Mouse (Mus musculus): Measurements from ENCODE around the gene Med9. TPM values are rescaled to one million over a fixed set of nuclear protein-coding genes. Genes with fewer than 3 reads are reported as not detected.

The Med9 gene
- 15.2 and 15.8 TPM in 2 replicates for polyA plus RNA-seq (2015; fragmentation: Nextera tagmentation; extraction: Ambion mirVana)

- peak within 1 kb of the TSS; percentile 92 for H3K4me2 ChIP-seq (ENCODE audit: low read depth, low read length)
- no peaks in the 10 kb centered on the region for H3K36me3 ChIP-seq (replicated peaks; ENCODE audit: insufficient read depth, low read length)
- H3K4me1 ChIP-seq (ENCODE audit: insufficient read depth): peaks cover 15% of the 10 kb centered on the region
- TF ChIP-seq CTCF (IDR thresholded peaks at IDR 0.05; ENCODE audit: low read depth) (no peak), EP300 (IDR thresholded peaks at IDR 0.05; ENCODE audit: low read depth) (peak; percentile 40; the same call in 1 of the 2 replicates)
- H3K9me3 ChIP-seq (ENCODE audit: low read length): no peaks in the 10 kb centered on the region
- peak within 1 kb of the TSS; percentile 79 for H3K4me3 ChIP-seq (ENCODE audit: low read depth, low read length)
- peak within 1 kb of the TSS; percentile 94 for H3K9ac ChIP-seq (replicated peaks)
- 2% methylated on average over 38 of the region's 43 CpGs for WGBS (ENCODE audit: insufficient replicate concordance)
- ATAC-seq: peak; percentile 99
- DNase-seq: peak; percentile 95
- H3K27me3 ChIP-seq (ENCODE audit: insufficient read depth, low read length): no peaks in the 10 kb centered on the region
- H3K27ac ChIP-seq (ENCODE audit: low read depth): peak within 1 kb of the TSS; percentile 77
Measured at GRCm38 (mm10) chr11:59947752-59948400, at the start of gene Med9. TSS of gene Med9 (plus strand) at chr11:59948206.

- WGBS (ENCODE audit: insufficient replicate concordance): 48% methylated on average over 13 of the region's 13 CpGs
- ATAC-seq: peak; percentile 20; the same call in 1 of the 2 replicates
- DNase-seq: no peak
- H3K9me3 ChIP-seq (ENCODE audit: low read length): no peaks in the 10 kb centered on the region
- H3K4me3 ChIP-seq (ENCODE audit: low read depth, low read length): no peak overlapping the region
- TF ChIP-seq CTCF (IDR thresholded peaks at IDR 0.05; ENCODE audit: low read depth) (peak; percentile 16; the same call in 1 of the 2 replicates), EP300 (IDR thresholded peaks at IDR 0.05; ENCODE audit: low read depth) (no peak)
- H3K27ac ChIP-seq (ENCODE audit: low read depth): 0 out of 2 replicates have a peak overlapping the region, but pooled peaks have one; percentile 29
- no peak overlapping the region for H3K9ac ChIP-seq (replicated peaks)
- no peak overlapping the region for H3K4me2 ChIP-seq (ENCODE audit: low read depth, low read length)
- H3K36me3 ChIP-seq (replicated peaks; ENCODE audit: insufficient read depth, low read length): no peaks in the 10 kb centered on the region
- H3K4me1 ChIP-seq (ENCODE audit: insufficient read depth): peaks cover 7% of the 10 kb centered on the region; the same call in 1 of the 2 replicates
- no peaks in the 10 kb centered on the region for H3K27me3 ChIP-seq (ENCODE audit: insufficient read depth, low read length)
Measured at GRCm38 (mm10) chr11:59899711-59900685, 48.0 kb upstream of the Med9 start.

- no peak for DNase-seq
- Histone ChIP-seq H3K9me3 (ENCODE audit: low read length) (no peaks in the 10 kb centered on the region), H3K36me3 (replicated peaks; ENCODE audit: insufficient read depth, low read length) (no peaks in the 10 kb centered on the region), H3K4me2 (ENCODE audit: low read depth, low read length) (no peak overlapping the region), H3K27me3 (ENCODE audit: insufficient read depth, low read length) (no peaks in the 10 kb centered on the region), H3K4me3 (ENCODE audit: low read depth, low read length) (no peak overlapping the region), H3K9ac (replicated peaks) (no peak overlapping the region), H3K4me1 (ENCODE audit: insufficient read depth) (peaks cover 4% of the 10 kb centered on the region; the same call in 1 of the 2 replicates), H3K27ac (ENCODE audit: low read depth) (no peak overlapping the region)
- WGBS (ENCODE audit: insufficient replicate concordance): 81% methylated on average over 1 of the region's 1 CpGs
- no peak for TF ChIP-seq CTCF (IDR thresholded peaks at IDR 0.05; ENCODE audit: low read depth)
- TF ChIP-seq EP300 (IDR thresholded peaks at IDR 0.05; ENCODE audit: low read depth): no peak
- ATAC-seq: no peak
Measured at GRCm38 (mm10) chr11:59900995-59901394, 47.0 kb upstream of the Med9 start.

- H3K4me2 ChIP-seq (ENCODE audit: low read depth, low read length): peak overlapping the region; percentile 19; the same call in 1 of the 2 replicates
- H3K9ac ChIP-seq (replicated peaks): no peak overlapping the region
- 46% methylated on average over 8 of the region's 8 CpGs for WGBS (ENCODE audit: insufficient replicate concordance)
- DNase-seq (peak; percentile 34), ATAC-seq (peak; percentile 81)
- peak overlapping the region; percentile 76 for H3K27ac ChIP-seq (ENCODE audit: low read depth)
- H3K4me3 ChIP-seq (ENCODE audit: low read depth, low read length): no peak overlapping the region
- TF ChIP-seq CTCF (IDR thresholded peaks at IDR 0.05; ENCODE audit: low read depth) (no peak), EP300 (IDR thresholded peaks at IDR 0.05; ENCODE audit: low read depth) (peak; percentile 81)
- no peaks in the 10 kb centered on the region for H3K36me3 ChIP-seq (replicated peaks; ENCODE audit: insufficient read depth, low read length)
- no peaks in the 10 kb centered on the region for H3K27me3 ChIP-seq (ENCODE audit: insufficient read depth, low read length)
- H3K4me1 ChIP-seq (ENCODE audit: insufficient read depth): peaks cover 4% of the 10 kb centered on the region; the same call in 1 of the 2 replicates
- no peaks in the 10 kb centered on the region for H3K9me3 ChIP-seq (ENCODE audit: low read length)
Measured at GRCm38 (mm10) chr11:59902045-59902726, 45.8 kb upstream of the Med9 start.

GRCm38 (mm10) chr11:59906521-59907123, 41.4 kb upstream of the Med9 start:
- WGBS (ENCODE audit: insufficient replicate concordance): 66% methylated on average over 6 of the region's 6 CpGs

More at GRCm38 (mm10) chr11:59906521-59907123, 41.4 kb upstream of the Med9 start:
- Histone ChIP-seq H3K9me3 (ENCODE audit: low read length) (no peaks in the 10 kb centered on the region), H3K9ac (replicated peaks) (no peak overlapping the region), H3K27me3 (ENCODE audit: insufficient read depth, low read length) (no peaks in the 10 kb centered on the region), H3K27ac (ENCODE audit: low read depth) (no peak overlapping the region), H3K4me1 (ENCODE audit: insufficient read depth) (peaks cover 6% of the 10 kb centered on the region), H3K4me2 (ENCODE audit: low read depth, low read length) (no peak overlapping the region), H3K36me3 (replicated peaks; ENCODE audit: insufficient read depth, low read length) (no peaks in the 10 kb centered on the region), H3K4me3 (ENCODE audit: low read depth, low read length) (no peak overlapping the region)
- TF ChIP-seq EP300 (IDR thresholded peaks at IDR 0.05; ENCODE audit: low read depth) (no peak), CTCF (IDR thresholded peaks at IDR 0.05; ENCODE audit: low read depth) (no peak)
- DNase-seq (no peak), ATAC-seq (no peak)
